Mouse (Mus musculus) intestine, embryonic 14.5 days (tissue): Measurements from ENCODE around the gene Ajm1. TPM values are rescaled to one million over a fixed set of nuclear protein-coding genes. Genes with fewer than 3 reads are reported as not detected.

Experiments
- ATAC-seq: fragments of 200-750 bp; cut with Nextera tagmentation; replicated peaks from 2 replicates; pipeline ENCODE4 v1.8.0; 2017; ENCODE audit warnings: low read depth, moderate number of reproducible peaks, moderate TSS enrichment, moderate library complexity; ENCODE audit not compliant: low FRiP score, low TSS enrichment
- DNase-seq: peaks from one replicate; pipeline ENCODE4 v3.0.0-alpha.2; 2018; ENCODE audit warnings: low spot score
- H3K27ac ChIP-seq: fragments of 300-500 bp; sonication (generic); 2 replicates; pipeline ENCODE4 v1.5.1; 2014; ENCODE audit warnings: low read depth, mild to moderate bottlenecking, control low read depth
- H3K27me3 ChIP-seq: fragments of 300-500 bp; sonication (generic); replicated peaks from 2 replicates; pipeline ENCODE4 v1.6.1; 2014; ENCODE audit warnings: low read length, control low read depth; ENCODE audit not compliant: control insufficient read depth, insufficient read depth
- H3K36me3 ChIP-seq: fragments of 300-500 bp; sonication (generic); 2 replicates; pipeline ENCODE4 v1.6.1; 2014; ENCODE audit warnings: low read length, control low read depth; ENCODE audit not compliant: control insufficient read depth, insufficient read depth
- H3K4me1 ChIP-seq: fragments of 300-500 bp; sonication (generic); replicated peaks from 2 replicates; pipeline ENCODE4 v1.6.1; 2014; ENCODE audit warnings: low read length, control low read depth, mixed read lengths; ENCODE audit not compliant: control insufficient read depth, insufficient read depth
- H3K4me2 ChIP-seq: fragments of 300-500 bp; sonication (generic); 2 replicates; pipeline ENCODE4 v1.6.1; 2014; ENCODE audit warnings: low read length
- H3K4me3 ChIP-seq: fragments of 300-500 bp; sonication (generic); 2 replicates; pipeline ENCODE4 v1.5.1; 2014; ENCODE audit warnings: low read depth, low read length, control low read depth, mixed read lengths
- H3K9ac ChIP-seq: fragments of 300-500 bp; sonication (generic); 2 replicates; pipeline ENCODE4 v1.6.1; 2014; ENCODE audit warnings: mild to moderate bottlenecking, low read length
- H3K9me3 ChIP-seq: fragments of 300-500 bp; sonication (generic); 2 replicates; pipeline ENCODE4 v1.6.1; 2016; ENCODE audit warnings: low read length, control low read depth; ENCODE audit not compliant: control insufficient read depth
- WGBS: fragments of 180-500 bp; shearing (Covaris S2); extraction: QIAGEN DNeasy Blood & Tissue Kit; methylation state at CpG from one replicate; pipeline ENCODE4 v1.1.7; 2014; 5-methylcytosine and 5-hydroxymethylcytosine counted together
- polyA plus RNA-seq: library from polyadenylated mRNA; unstranded; fragments of >200 nt; fragmentation: Nextera tagmentation; extraction: Ambion mirVana; gene quantifications from 2 replicates; pipeline ENCODE4 v1.2.1, GENCODE M21; 2014

The Ajm1 gene
- polyA plus RNA-seq, 1 experiment from 2014 or later: 2.0 TPM

DNA sequence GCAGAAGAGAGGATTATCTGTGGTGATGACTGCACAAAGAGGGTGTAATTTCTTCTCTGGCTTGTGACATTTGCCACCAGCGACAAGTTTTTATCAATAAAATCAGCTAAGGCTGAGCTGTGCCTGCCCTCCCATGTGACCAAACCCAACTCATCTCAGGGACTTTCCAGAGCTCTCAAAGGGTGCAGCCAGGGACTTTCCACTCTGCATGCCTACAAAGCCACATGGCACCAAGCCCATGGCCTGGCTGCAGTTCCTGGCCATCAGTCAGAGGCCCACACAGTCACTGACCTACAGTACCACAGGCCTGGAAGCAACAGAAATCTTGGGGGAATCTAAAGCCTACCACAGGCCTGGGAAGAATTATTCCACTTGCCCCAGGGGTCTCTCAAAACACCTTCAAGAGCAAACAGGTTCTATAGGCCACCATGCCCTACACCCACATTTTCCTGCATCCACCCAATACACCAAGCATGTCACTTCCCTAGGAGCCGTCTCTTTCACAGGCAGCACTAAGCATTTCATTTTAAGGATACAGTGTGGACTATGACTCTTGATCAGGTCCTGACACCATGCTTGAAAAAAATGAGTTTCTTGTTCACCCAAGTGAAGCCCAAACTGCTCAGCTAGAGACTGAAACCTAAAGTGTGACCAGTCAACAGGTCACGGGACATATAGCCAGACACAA is 47.2 kb downstream of the Ajm1 start:
- Histone ChIP-seq H3K36me3 (peaks cover 85% of the 10 kb centered on the region), H3K4me2 (no peak overlapping the region), H3K4me1 (no peaks in the 10 kb centered on the region), H3K4me3 (no peak overlapping the region), H3K27ac (no peak overlapping the region), H3K27me3 (no peaks in the 10 kb centered on the region), H3K9ac (no peak overlapping the region), H3K9me3 (no peaks in the 10 kb centered on the region)
- ATAC-seq: no peak
- WGBS: 83% methylated on average over 3 of the region's 3 CpGs
- no peak for DNase-seq

- H3K36me3 ChIP-seq: peaks cover 91% of the 10 kb centered on the region
- no peak overlapping the region for H3K27ac ChIP-seq
- WGBS: 90% methylated on average over 2 of the region's 2 CpGs
- DNase-seq (no peak), ATAC-seq (no peak)
- no peaks in the 10 kb centered on the region for H3K9me3 ChIP-seq
- no peaks in the 10 kb centered on the region for H3K27me3 ChIP-seq
- no peak overlapping the region for H3K4me3 ChIP-seq
- H3K4me1 ChIP-seq: no peaks in the 10 kb centered on the region
- no peak overlapping the region for H3K9ac ChIP-seq
- H3K4me2 ChIP-seq: no peak overlapping the region
Observed at GRCm38 (mm10) chr2:25533707-25534106, 47.9 kb downstream of the Ajm1 start.

DNA sequence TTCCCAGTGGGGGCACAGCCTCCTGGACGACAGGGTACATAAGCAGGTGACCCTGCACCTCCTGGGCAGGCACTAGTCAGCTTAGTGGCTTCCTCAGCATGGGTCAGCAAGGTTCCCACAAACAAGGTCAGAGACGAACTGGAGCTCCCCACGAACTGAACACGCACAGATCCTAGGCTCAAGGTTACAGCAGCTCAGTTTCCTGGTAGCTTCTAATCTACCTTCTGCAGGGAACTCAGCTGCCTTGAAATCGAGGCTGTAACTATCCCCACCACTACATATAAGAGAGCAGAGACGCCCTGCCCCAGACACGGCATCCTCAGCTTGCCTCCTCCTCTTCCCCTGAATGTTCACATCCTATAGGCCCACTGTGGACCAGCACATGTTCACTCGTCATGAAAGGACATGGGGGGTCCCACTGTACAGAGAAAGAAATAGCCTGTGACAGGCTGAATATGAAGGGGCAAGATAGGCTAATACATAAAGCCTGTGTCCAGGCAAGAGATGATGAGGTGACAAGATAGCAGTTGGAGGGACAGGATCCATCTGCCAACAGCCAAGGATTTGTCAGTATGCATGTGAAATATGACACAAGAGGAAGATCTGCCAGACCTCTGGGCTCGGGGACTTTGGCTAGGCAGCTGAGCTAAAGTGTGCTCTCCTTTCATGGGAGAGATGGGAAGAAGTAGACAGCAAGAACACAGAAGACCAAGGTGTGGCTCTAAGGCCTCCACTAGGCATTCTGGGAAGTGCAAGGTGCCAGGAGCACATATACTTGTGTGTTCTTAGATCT is 54.9 kb downstream of the Ajm1 start:
- Histone ChIP-seq H3K9me3 (no peaks in the 10 kb centered on the region), H3K27me3 (no peaks in the 10 kb centered on the region), H3K36me3 (peaks cover 92% of the 10 kb centered on the region), H3K4me2 (no peak overlapping the region), H3K4me1 (no peaks in the 10 kb centered on the region), H3K27ac (no peak overlapping the region), H3K9ac (no peak overlapping the region), H3K4me3 (no peak overlapping the region)
- DNase-seq: no peak
- WGBS: 95% methylated on average over 9 of the region's 9 CpGs
- no peak for ATAC-seq

Other genes starting within 250 kb of the Ajm1 start
- 66.3 and 73.3 TPM in 2 replicates for gene Man1b1, start 249.4 kb downstream of the Ajm1 start, polyA plus RNA-seq
- 24.1 and 26.5 TPM in 2 replicates for gene Dpp7, start 225.4 kb downstream of the Ajm1 start, polyA plus RNA-seq
- 36.3 and 46.0 TPM in 2 replicates for gene Uap1l1, start 216.1 kb downstream of the Ajm1 start, polyA plus RNA-seq
- 43.2 and 47.4 TPM in 2 replicates for gene Sapcd2, start 209.4 kb downstream of the Ajm1 start, polyA plus RNA-seq
- 5.9 and 7.4 TPM in 2 replicates for gene Entpd2, start 185.9 kb downstream of the Ajm1 start, polyA plus RNA-seq
- 42.2 and 45.4 TPM in 2 replicates for gene Npdc1, start 182.4 kb downstream of the Ajm1 start, polyA plus RNA-seq
- gene Fut7, start 158.5 kb downstream of the Ajm1 start, polyA plus RNA-seq: 0.15 TPM in 1 of 2 replicates, not detected in the other
- gene Abca2, start 153.1 kb downstream of the Ajm1 start, polyA plus RNA-seq: 4.8 and 4.9 TPM in 2 replicates
- gene Clic3, start 124.9 kb downstream of the Ajm1 start, polyA plus RNA-seq: 1.8 and 2.0 TPM in 2 replicates
- gene Paxx, start 120.7 kb downstream of the Ajm1 start, polyA plus RNA-seq: 25.0 and 27.4 TPM in 2 replicates
- 6.2 and 7.9 TPM in 2 replicates for gene Ptgds, start 111.7 kb downstream of the Ajm1 start, polyA plus RNA-seq
- not detected in 2 replicates for gene Lcn12, start 87.8 kb downstream of the Ajm1 start, polyA plus RNA-seq
- 72.9 and 79.3 TPM in 2 replicates for gene Fbxw5, start 81.0 kb downstream of the Ajm1 start, polyA plus RNA-seq
- 5.9 and 6.3 TPM in 2 replicates for gene C8g, start 80.0 kb downstream of the Ajm1 start, polyA plus RNA-seq
- 31.2 and 32.0 TPM in 2 replicates for gene Traf2, start 34.8 kb downstream of the Ajm1 start, polyA plus RNA-seq
- gene Edf1, start 23.9 kb downstream of the Ajm1 start, polyA plus RNA-seq: 356 and 385 TPM in 2 replicates
- 59.1 and 85.2 TPM in 2 replicates for gene Mamdc4, start 6.9 kb downstream of the Ajm1 start, polyA plus RNA-seq
- 278 and 287 TPM in 2 replicates for gene Phpt1, start 6.5 kb downstream of the Ajm1 start, polyA plus RNA-seq
- gene Rabl6, start 26.8 kb upstream of the Ajm1 start, polyA plus RNA-seq: 59.2 and 65.6 TPM in 2 replicates
- 0.24 TPM in 2 replicates for gene Ccdc183, start 35.9 kb upstream of the Ajm1 start, polyA plus RNA-seq
- gene Tmem141, start 40.2 kb upstream of the Ajm1 start, polyA plus RNA-seq: 25.7 and 26.7 TPM in 2 replicates
- gene Fcna, start 46.3 kb upstream of the Ajm1 start, polyA plus RNA-seq: 1.5 and 1.6 TPM in 2 replicates
- gene Lcn8, start 71.4 kb upstream of the Ajm1 start, polyA plus RNA-seq: not detected in 2 replicates
- not detected in 2 replicates for gene Lcn5, start 76.2 kb upstream of the Ajm1 start, polyA plus RNA-seq
- gene Lcn6, start 95.0 kb upstream of the Ajm1 start, polyA plus RNA-seq: not detected in 2 replicates
- not detected in 2 replicates for gene Lcn10, start 101.0 kb upstream of the Ajm1 start, polyA plus RNA-seq
- not detected in 2 replicates for gene Obp2a, start 118.3 kb upstream of the Ajm1 start, polyA plus RNA-seq
- 95.4 and 106 TPM in 2 replicates for gene Bmyc, start 125.0 kb upstream of the Ajm1 start, polyA plus RNA-seq
- not detected in 2 replicates for gene Obp2b, start 155.3 kb upstream of the Ajm1 start, polyA plus RNA-seq
- not detected in 2 replicates for gene Lcn3, start 183.8 kb upstream of the Ajm1 start, polyA plus RNA-seq
- not detected in 2 replicates for gene Lcn11, start 195.3 kb upstream of the Ajm1 start, polyA plus RNA-seq
- not detected in 2 replicates for gene Gm13539, start 200.5 kb upstream of the Ajm1 start, polyA plus RNA-seq
- not detected in 2 replicates for gene Glt6d1, start 234.1 kb upstream of the Ajm1 start, polyA plus RNA-seq
- gene Lcn9, start 241.4 kb upstream of the Ajm1 start, polyA plus RNA-seq: not detected in 2 replicates